Mouse (Mus musculus) left cerebral cortex, postnatal 25 days (tissue): ENCODE measurements at regions not wholly inside any gene's neighbourhood (a gene's known extent, or its start where the extent isn't known, plus 50 kb on each side); places are given as distances from the start of the nearest gene placed in this dataset.

ENCODE experiments used
- DNase-seq, 2 experiments: peaks; one replicate each; pipeline ENCODE4 v3.0.0; 2022; ENCODE audit warnings: low spot score in 2 of 2, mixed read lengths in 1 of 2
- intact Hi-C: fragments of 180-260 bp; cut with DNase I; formaldehyde crosslinking; loops from one replicate; pipeline ENCODE4 v1.15.1; 2025

- intact Hi-C loops, result no loop called here
Measured at GRCm38 (mm10) chr10:84137019-84137658, 303.3 kb downstream of the Nuak1 start.

GRCm38 (mm10) chr10:84142741-84143454, 297.5 kb downstream of the Nuak1 start:
- intact Hi-C loops, result no loop called here
- no peak for DNase-seq

More at GRCm38 (mm10) chr10:84137019-84137658, 303.3 kb downstream of the Nuak1 start:
- DNase-seq, result no peak

GRCm38 (mm10) chr10:84143674-84144343, 296.6 kb downstream of the Nuak1 start:
- peak in 1 of 2 experiments; percentile 26 for DNase-seq
- intact Hi-C loops, result no loop called here

- intact Hi-C loops, result no loop called here
- DNase-seq, result no peak
Measured at GRCm38 (mm10) chr10:84144344-84144687, 296.1 kb downstream of the Nuak1 start.

- DNase-seq, result no peak
- intact Hi-C loops, result no loop called here
Measured at GRCm38 (mm10) chr10:84147305-84147984, 293.0 kb downstream of the Nuak1 start.

- intact Hi-C loops, result loop anchor here (10.0 kb wide), 1 partner anchor 271 kb away; no protein-coding TSS in a partner anchor
- DNase-seq, result no peak
Measured at GRCm38 (mm10) chr10:84163752-84164151, 276.6 kb downstream of the Nuak1 start.

- no peak for DNase-seq
Measured at GRCm38 (mm10) chr10:84165832-84166567, 274.4 kb downstream of the Nuak1 start.

GRCm38 (mm10) chr10:84166568-84166905, 273.9 kb downstream of the Nuak1 start:
- intact Hi-C loops, result loop anchor here (10.0 kb wide), 1 partner anchor 268 kb away; no protein-coding TSS in a partner anchor
- DNase-seq, result peak in 1 of 2 experiments; percentile 31

More at GRCm38 (mm10) chr10:84165832-84166567, 274.4 kb downstream of the Nuak1 start:
- intact Hi-C loops, result loop anchor here (10.0 kb wide), 1 partner anchor 269 kb away; no protein-coding TSS in a partner anchor

GRCm38 (mm10) chr10:84172828-84173321, 267.5 kb downstream of the Nuak1 start:
- DNase-seq, result peak; percentile 59 to 94
- intact Hi-C loops, result no loop called here

GRCm38 (mm10) chr10:84183239-84183638, 257.2 kb downstream of the Nuak1 start:
- DNase-seq, result no peak
- intact Hi-C loops, result no loop called here

GRCm38 (mm10) chr10:84186466-84186865, 253.9 kb downstream of the Nuak1 start:
- intact Hi-C loops, result no loop called here

GRCm38 (mm10) chr10:84199035-84199434, 241.4 kb downstream of the Nuak1 start:
- no peak for DNase-seq
- intact Hi-C loops, result no loop called here

More at GRCm38 (mm10) chr10:84186466-84186865, 253.9 kb downstream of the Nuak1 start:
- no peak for DNase-seq

- intact Hi-C loops, result no loop called here
Measured at GRCm38 (mm10) chr10:84201785-84202184, 238.6 kb downstream of the Nuak1 start.

GRCm38 (mm10) chr10:84212096-84212785, 228.2 kb downstream of the Nuak1 start:
- intact Hi-C loops, result loop anchor here (1.0 kb wide), 1 partner anchor 146 kb away; no protein-coding TSS in a partner anchor
- peak in 1 of 2 experiments; percentile 69 for DNase-seq

More at GRCm38 (mm10) chr10:84201785-84202184, 238.6 kb downstream of the Nuak1 start:
- no peak for DNase-seq

GRCm38 (mm10) chr10:84214812-84215211, 225.6 kb downstream of the Nuak1 start:
- DNase-seq, result peak in 1 of 2 experiments; percentile 51
- intact Hi-C loops, result no loop called here

GRCm38 (mm10) chr10:84229224-84229921, 211.0 kb downstream of the Nuak1 start:
- DNase-seq, result peak; percentile 27 to 32

GRCm38 (mm10) chr10:84230011-84230781, 210.2 kb downstream of the Nuak1 start:
- intact Hi-C loops, result loop anchor here (2.0 kb wide), 1 partner anchor 129 kb away; no protein-coding TSS in a partner anchor
- peak; percentile 25 to 80 for DNase-seq

More at GRCm38 (mm10) chr10:84229224-84229921, 211.0 kb downstream of the Nuak1 start:
- intact Hi-C loops, result no loop called here
